Mouse (Mus musculus): ENCODE results near the gene Agtpbp1. TPM values are rescaled to one million over a fixed set of nuclear protein-coding genes. Genes with fewer than 3 reads are reported as not detected.

Agtpbp1 gene
- polyA plus RNA-seq (2015; fragmentation: Nextera tagmentation; extraction: Ambion mirVana) = 12.8 and 13.3 TPM in 2 replicates

GRCm38 (mm10) chr13:59584947-59585647, at the start of gene Agtpbp1, which contains the start of gene Naa35:
TSS of gene Agtpbp1 (minus strand) at chr13:59585227.
TSS of gene Naa35 (plus strand) at chr13:59585259.
- peak within 1 kb of the TSS; percentile 95 for H3K4me3 ChIP-seq (ENCODE audit: low read length)
- H3K9ac ChIP-seq (replicated peaks; ENCODE audit: low read length) = peak within 1 kb of the TSS; percentile 89
- peak; percentile 96 for ATAC-seq (ENCODE audit: low FRiP score, low TSS enrichment)
- H3K27ac ChIP-seq (ENCODE audit: low read length) = peak within 1 kb of the TSS; percentile 89
- H3K27me3 ChIP-seq (ENCODE audit: insufficient read depth, low read length) = no peaks in the 10 kb centered on the region
- peaks cover 6% of the 10 kb centered on the region for H3K36me3 ChIP-seq (ENCODE audit: insufficient read depth, low read length)
- under 1% methylated on average over 56 of the region's 83 CpGs for WGBS
- H3K9me3 ChIP-seq (ENCODE audit: low read length) = no peaks in the 10 kb centered on the region
- H3K4me1 ChIP-seq (ENCODE audit: insufficient read depth, low read length) = peaks cover 29% of the 10 kb centered on the region
- H3K4me2 ChIP-seq (replicated peaks; ENCODE audit: low read depth, low read length) = peak within 1 kb of the TSS; percentile 92

- Histone ChIP-seq H3K4me2 (replicated peaks; ENCODE audit: low read depth, low read length) (no peak overlapping the region), H3K27ac (ENCODE audit: low read length) (no peak overlapping the region), H3K4me1 (ENCODE audit: insufficient read depth, low read length) (no peaks in the 10 kb centered on the region), H3K9me3 (ENCODE audit: low read length) (no peaks in the 10 kb centered on the region), H3K27me3 (ENCODE audit: insufficient read depth, low read length) (no peaks in the 10 kb centered on the region), H3K36me3 (ENCODE audit: insufficient read depth, low read length) (peaks cover 64% of the 10 kb centered on the region), H3K4me3 (ENCODE audit: low read length) (no peak overlapping the region), H3K9ac (replicated peaks; ENCODE audit: low read length) (no peak overlapping the region)
- 70% methylated on average over 5 of the region's 5 CpGs for WGBS
- no peak for ATAC-seq (ENCODE audit: low FRiP score, low TSS enrichment)
Observed at GRCm38 (mm10) chr13:59634637-59635036, 49.6 kb upstream of the Agtpbp1 start.

- Histone ChIP-seq H3K4me1 (ENCODE audit: insufficient read depth, low read length) (no peaks in the 10 kb centered on the region), H3K4me2 (replicated peaks; ENCODE audit: low read depth, low read length) (no peak overlapping the region), H3K36me3 (ENCODE audit: insufficient read depth, low read length) (peaks cover 62% of the 10 kb centered on the region), H3K9me3 (ENCODE audit: low read length) (no peaks in the 10 kb centered on the region), H3K27ac (ENCODE audit: low read length) (no peak overlapping the region), H3K27me3 (ENCODE audit: insufficient read depth, low read length) (no peaks in the 10 kb centered on the region), H3K4me3 (ENCODE audit: low read length) (no peak overlapping the region), H3K9ac (replicated peaks; ENCODE audit: low read length) (no peak overlapping the region)
- WGBS = 78% methylated on average over 7 of the region's 7 CpGs
- ATAC-seq (ENCODE audit: low FRiP score, low TSS enrichment) = no peak
Observed at GRCm38 (mm10) chr13:59626739-59627138, 41.7 kb upstream of the Agtpbp1 start.

GRCm38 (mm10) chr13:59624903-59625302, 39.9 kb upstream of the Agtpbp1 start:
- H3K36me3 ChIP-seq (ENCODE audit: insufficient read depth, low read length) = peaks cover 54% of the 10 kb centered on the region
- WGBS = 41% methylated on average over 5 of the region's 5 CpGs
- no peak overlapping the region for H3K4me2 ChIP-seq (replicated peaks; ENCODE audit: low read depth, low read length)
- no peak overlapping the region for H3K4me3 ChIP-seq (ENCODE audit: low read length)
- H3K4me1 ChIP-seq (ENCODE audit: insufficient read depth, low read length) = no peaks in the 10 kb centered on the region
- H3K9me3 ChIP-seq (ENCODE audit: low read length) = no peaks in the 10 kb centered on the region
- H3K27me3 ChIP-seq (ENCODE audit: insufficient read depth, low read length) = no peaks in the 10 kb centered on the region
- H3K27ac ChIP-seq (ENCODE audit: low read length) = no peak overlapping the region
- no peak for ATAC-seq (ENCODE audit: low FRiP score, low TSS enrichment)
- H3K9ac ChIP-seq (replicated peaks; ENCODE audit: low read length) = no peak overlapping the region

- WGBS = 60% methylated on average over 3 of the region's 3 CpGs
- Histone ChIP-seq H3K9ac (replicated peaks; ENCODE audit: low read length) (no peak overlapping the region), H3K9me3 (ENCODE audit: low read length) (no peaks in the 10 kb centered on the region), H3K4me3 (ENCODE audit: low read length) (no peak overlapping the region), H3K4me1 (ENCODE audit: insufficient read depth, low read length) (no peaks in the 10 kb centered on the region), H3K36me3 (ENCODE audit: insufficient read depth, low read length) (peaks cover 51% of the 10 kb centered on the region), H3K27me3 (ENCODE audit: insufficient read depth, low read length) (no peaks in the 10 kb centered on the region), H3K27ac (ENCODE audit: low read length) (no peak overlapping the region), H3K4me2 (replicated peaks; ENCODE audit: low read depth, low read length) (no peak overlapping the region)
- no peak for ATAC-seq (ENCODE audit: low FRiP score, low TSS enrichment)
Observed at GRCm38 (mm10) chr13:59624389-59624788, 39.4 kb upstream of the Agtpbp1 start.

GRCm38 (mm10) chr13:59621643-59622489, 36.8 kb upstream of the Agtpbp1 start:
- Histone ChIP-seq H3K4me2 (replicated peaks; ENCODE audit: low read depth, low read length) (no peak overlapping the region), H3K36me3 (ENCODE audit: insufficient read depth, low read length) (peaks cover 47% of the 10 kb centered on the region), H3K4me1 (ENCODE audit: insufficient read depth, low read length) (no peaks in the 10 kb centered on the region), H3K27me3 (ENCODE audit: insufficient read depth, low read length) (no peaks in the 10 kb centered on the region), H3K27ac (ENCODE audit: low read length) (no peak overlapping the region), H3K9ac (replicated peaks; ENCODE audit: low read length) (no peak overlapping the region), H3K9me3 (ENCODE audit: low read length) (no peaks in the 10 kb centered on the region), H3K4me3 (ENCODE audit: low read length) (no peak overlapping the region)
- WGBS = 93% methylated on average over 7 of the region's 7 CpGs
- no peak for ATAC-seq (ENCODE audit: low FRiP score, low TSS enrichment)

GRCm38 (mm10) chr13:59618463-59618862, 33.4 kb upstream of the Agtpbp1 start:
- Histone ChIP-seq H3K36me3 (ENCODE audit: insufficient read depth, low read length) (peaks cover 44% of the 10 kb centered on the region), H3K27me3 (ENCODE audit: insufficient read depth, low read length) (no peaks in the 10 kb centered on the region), H3K27ac (ENCODE audit: low read length) (no peak overlapping the region), H3K9me3 (ENCODE audit: low read length) (no peaks in the 10 kb centered on the region), H3K9ac (replicated peaks; ENCODE audit: low read length) (no peak overlapping the region), H3K4me2 (replicated peaks; ENCODE audit: low read depth, low read length) (no peak overlapping the region), H3K4me3 (ENCODE audit: low read length) (no peak overlapping the region), H3K4me1 (ENCODE audit: insufficient read depth, low read length) (no peaks in the 10 kb centered on the region)
- 85% methylated on average over 6 of the region's 6 CpGs for WGBS
- ATAC-seq (ENCODE audit: low FRiP score, low TSS enrichment) = no peak

- Histone ChIP-seq H3K27me3 (ENCODE audit: insufficient read depth, low read length) (no peaks in the 10 kb centered on the region), H3K9ac (replicated peaks; ENCODE audit: low read length) (no peak overlapping the region), H3K4me1 (ENCODE audit: insufficient read depth, low read length) (no peaks in the 10 kb centered on the region), H3K4me3 (ENCODE audit: low read length) (no peak overlapping the region), H3K27ac (ENCODE audit: low read length) (no peak overlapping the region), H3K4me2 (replicated peaks; ENCODE audit: low read depth, low read length) (no peak overlapping the region), H3K9me3 (ENCODE audit: low read length) (no peaks in the 10 kb centered on the region), H3K36me3 (ENCODE audit: insufficient read depth, low read length) (peaks cover 42% of the 10 kb centered on the region)
- WGBS = 88% methylated on average over 4 of the region's 4 CpGs
- ATAC-seq (ENCODE audit: low FRiP score, low TSS enrichment) = no peak
Observed at GRCm38 (mm10) chr13:59615554-59615953, 30.5 kb upstream of the Agtpbp1 start.

- H3K4me3 ChIP-seq (ENCODE audit: low read length) = no peak overlapping the region
- H3K9me3 ChIP-seq (ENCODE audit: low read length) = no peaks in the 10 kb centered on the region
- no peak for ATAC-seq (ENCODE audit: low FRiP score, low TSS enrichment)
- no peaks in the 10 kb centered on the region for H3K27me3 ChIP-seq (ENCODE audit: insufficient read depth, low read length)
- H3K27ac ChIP-seq (ENCODE audit: low read length) = no peak overlapping the region
- no peak overlapping the region for H3K4me2 ChIP-seq (replicated peaks; ENCODE audit: low read depth, low read length)
- H3K36me3 ChIP-seq (ENCODE audit: insufficient read depth, low read length) = peaks cover 45% of the 10 kb centered on the region
- no peaks in the 10 kb centered on the region for H3K4me1 ChIP-seq (ENCODE audit: insufficient read depth, low read length)
- WGBS = 85% methylated on average over 4 of the region's 4 CpGs
- H3K9ac ChIP-seq (replicated peaks; ENCODE audit: low read length) = no peak overlapping the region
Observed at GRCm38 (mm10) chr13:59615152-59615551, 30.1 kb upstream of the Agtpbp1 start.

GRCm38 (mm10) chr13:59613868-59614267, 28.8 kb upstream of the Agtpbp1 start:
- Histone ChIP-seq H3K27me3 (ENCODE audit: insufficient read depth, low read length) (no peaks in the 10 kb centered on the region), H3K27ac (ENCODE audit: low read length) (no peak overlapping the region), H3K9me3 (ENCODE audit: low read length) (no peaks in the 10 kb centered on the region), H3K36me3 (ENCODE audit: insufficient read depth, low read length) (peaks cover 48% of the 10 kb centered on the region), H3K9ac (replicated peaks; ENCODE audit: low read length) (no peak overlapping the region), H3K4me1 (ENCODE audit: insufficient read depth, low read length) (no peaks in the 10 kb centered on the region), H3K4me3 (ENCODE audit: low read length) (no peak overlapping the region), H3K4me2 (replicated peaks; ENCODE audit: low read depth, low read length) (no peak overlapping the region)
- ATAC-seq (ENCODE audit: low FRiP score, low TSS enrichment) = no peak
- WGBS = 81% methylated on average over 4 of the region's 4 CpGs

Data from kidney, embryonic 16.5 days (tissue).